Mouse (Mus musculus) c-Kit-positive CD71-negative TER-119-negative erythroid progenitor cells, embryonic 14.5 days (primary cell): Measurements from ENCODE around the gene Mrpl46.

Experiments
- DNase-seq: peaks from one replicate; pipeline ENCODE4 v3.0.0-alpha.2; 2013; ENCODE audit warnings: low read depth

Mrpl46 gene

DNA sequence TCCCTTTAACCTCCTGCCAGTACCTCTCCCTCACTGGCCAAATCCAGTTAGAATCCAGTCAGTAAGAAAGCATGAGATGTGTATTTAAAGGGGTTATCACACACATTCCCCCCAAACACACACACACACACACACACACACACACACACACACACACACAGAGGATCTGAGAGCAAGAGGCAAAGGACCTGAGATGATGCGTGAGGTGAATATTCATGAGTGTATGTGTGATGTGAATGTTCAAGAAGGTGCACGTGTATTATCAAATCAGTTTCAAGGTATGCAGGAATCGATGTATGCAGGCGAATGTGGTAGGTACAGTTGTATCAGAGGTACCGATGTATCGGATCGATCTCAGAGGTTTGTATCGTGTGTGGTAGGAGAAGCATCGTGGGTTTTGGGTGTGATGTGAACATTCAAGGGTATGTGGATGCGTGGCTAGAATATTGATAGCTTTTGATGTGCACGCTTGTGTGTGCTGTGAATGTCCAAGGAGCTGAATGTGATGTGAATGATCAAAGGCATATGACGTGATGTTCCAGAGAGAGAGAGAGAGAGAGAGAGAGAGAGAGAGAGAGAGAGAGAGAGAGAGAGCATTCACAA lies 15.3 kb downstream of the Mrpl46 start:
- DNase-seq = no peak

DNA sequence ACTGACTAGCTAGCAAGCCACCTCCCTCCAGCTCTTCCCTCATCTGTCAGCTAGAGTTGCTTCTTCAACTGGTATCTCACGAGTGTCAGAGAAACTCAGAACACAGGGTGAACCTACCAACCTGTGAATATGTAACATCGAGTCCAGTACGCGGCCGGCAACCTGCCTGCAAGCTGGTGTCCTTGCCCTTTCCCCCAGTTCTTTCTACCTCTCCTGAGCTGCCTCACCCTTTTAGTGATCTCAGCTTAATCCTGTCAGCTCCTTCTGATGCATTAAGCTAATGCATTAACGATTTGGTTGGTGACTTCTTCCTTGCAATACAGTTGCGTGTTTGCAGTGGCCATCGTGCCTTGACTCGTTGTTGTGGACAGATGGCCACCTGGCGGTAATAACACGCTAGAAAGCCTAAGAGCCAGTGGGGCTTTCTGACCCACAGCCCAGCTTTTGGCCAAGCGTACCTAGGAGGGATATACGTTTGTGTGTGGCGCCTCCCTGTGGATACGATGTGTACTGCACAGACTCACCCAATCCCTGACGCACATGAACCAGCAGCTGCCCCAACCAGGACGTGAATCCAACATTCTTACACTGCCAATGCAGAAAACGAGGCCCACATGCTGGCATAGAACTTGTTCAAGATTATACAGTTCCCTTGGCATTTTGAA lies 17.2 kb downstream of the Mrpl46 start:
- peak; percentile 60 for DNase-seq

DNA sequence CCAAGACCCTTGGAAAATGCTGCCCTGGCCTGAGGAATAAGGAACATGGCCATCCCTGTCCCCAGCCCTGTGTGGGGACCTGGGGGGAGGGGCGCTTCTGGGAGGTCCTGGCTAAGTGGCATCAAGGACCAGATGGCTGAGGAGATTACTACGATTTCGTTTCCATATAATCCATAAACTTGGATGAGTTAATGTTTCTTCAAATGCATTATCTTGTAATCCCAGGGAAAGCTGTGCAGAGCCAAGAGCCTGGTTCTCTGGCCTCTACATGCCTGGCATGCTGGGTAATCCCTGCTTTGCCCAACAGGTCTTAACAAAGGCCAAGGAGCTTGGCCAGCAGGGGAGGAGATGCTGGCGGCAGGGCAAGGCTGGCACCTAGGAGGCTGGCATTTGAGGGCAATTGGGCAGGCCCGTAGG lies 18.1 kb downstream of the Mrpl46 start:
- no peak for DNase-seq

DNA sequence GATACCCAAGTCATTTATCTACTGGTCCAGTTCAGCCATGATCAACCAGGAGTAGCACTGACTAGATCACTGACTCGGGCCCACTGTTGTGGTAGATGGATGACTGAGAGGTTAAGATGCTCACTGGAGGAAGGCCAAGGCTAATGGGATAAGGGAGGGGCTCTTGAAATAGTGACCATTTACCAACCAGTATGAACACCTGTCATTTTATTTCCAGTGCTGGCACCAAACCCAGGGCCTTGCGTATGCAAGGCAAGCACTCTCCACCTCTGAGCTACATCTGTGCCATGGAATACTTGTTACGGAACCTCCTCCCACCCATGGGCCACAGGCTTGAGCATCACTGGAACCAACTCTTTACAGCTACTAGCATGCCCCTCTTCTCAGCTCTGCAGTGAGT lies 19.5 kb downstream of the Mrpl46 start:
- no peak for DNase-seq

DNA sequence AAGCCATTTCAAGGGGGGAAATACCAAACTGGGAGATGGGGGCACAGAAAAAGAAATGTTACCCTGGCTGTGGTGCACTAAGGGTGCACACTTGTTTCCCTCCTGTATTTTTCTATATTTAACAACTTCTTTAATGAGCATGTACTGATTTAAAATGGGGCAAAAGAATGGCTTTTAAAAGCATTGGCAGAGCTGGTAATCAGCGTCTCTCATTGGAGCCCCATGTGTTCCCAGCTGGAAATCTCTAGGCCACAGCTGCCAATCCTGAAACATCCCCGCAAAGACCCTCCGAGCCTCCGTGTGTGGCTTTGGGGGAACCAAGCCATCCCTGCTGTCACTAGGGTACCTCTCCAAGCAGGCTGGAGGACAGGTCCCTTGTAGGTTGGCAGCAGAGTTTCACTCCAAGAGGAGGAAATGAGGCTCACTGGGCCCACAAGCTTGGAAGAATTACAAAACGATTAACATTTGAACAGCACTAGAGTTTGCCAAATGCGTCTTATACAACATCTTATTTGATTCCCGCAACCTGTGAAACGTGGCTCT lies 28.8 kb downstream of the Mrpl46 start:
- DNase-seq = no peak

DNA sequence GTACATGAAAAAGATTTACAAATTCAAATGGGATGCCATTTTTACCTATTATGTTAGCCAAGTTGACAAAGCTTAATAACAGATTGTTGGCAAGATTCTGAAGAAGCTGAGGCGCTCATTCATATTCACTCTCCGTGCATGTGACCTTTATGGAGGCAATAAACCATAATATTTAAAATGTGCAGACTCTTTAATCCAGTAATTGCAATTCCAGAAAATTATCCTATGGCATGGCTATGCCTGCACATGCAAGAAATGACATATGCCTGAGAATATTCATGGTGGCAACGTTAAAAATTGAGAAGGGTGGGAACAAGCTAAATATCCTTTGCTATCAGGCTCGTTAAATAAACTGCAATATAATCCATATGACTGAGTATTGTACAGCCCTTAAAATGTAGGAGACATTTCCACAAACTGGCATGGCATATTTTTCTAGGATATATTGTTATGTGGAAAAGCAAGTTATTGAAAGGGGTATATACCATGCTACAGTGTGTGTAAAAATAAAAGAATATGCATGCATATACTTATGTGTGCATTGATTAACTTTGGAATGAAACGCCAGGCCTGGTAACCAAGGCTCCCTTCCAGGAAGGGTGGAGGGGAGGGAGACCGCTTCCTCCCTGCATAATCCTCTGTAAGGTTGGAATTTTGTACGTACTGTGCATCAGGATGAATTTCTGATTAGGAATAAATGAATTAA lies 29.4 kb downstream of the Mrpl46 start:
- no peak for DNase-seq

DNA sequence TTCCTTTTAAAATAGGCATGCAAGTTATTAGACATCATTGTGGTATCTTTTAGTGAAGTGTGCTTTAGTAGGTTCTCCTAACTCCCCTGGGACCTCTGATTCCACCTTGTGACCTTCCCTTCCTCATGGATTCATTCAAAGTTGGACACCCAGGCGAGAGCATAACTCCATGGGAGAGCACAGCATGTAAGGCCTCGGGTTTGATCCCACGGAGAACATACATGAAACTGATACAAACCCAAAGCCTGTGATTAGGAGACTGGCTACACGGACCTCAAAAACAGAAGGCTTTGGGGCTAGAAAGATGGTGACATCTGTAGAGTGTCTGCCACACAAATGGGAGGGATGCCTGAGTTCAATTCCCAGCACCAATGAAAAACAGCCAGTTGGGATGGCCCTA lies 30.4 kb downstream of the Mrpl46 start:
- DNase-seq = no peak

DNA sequence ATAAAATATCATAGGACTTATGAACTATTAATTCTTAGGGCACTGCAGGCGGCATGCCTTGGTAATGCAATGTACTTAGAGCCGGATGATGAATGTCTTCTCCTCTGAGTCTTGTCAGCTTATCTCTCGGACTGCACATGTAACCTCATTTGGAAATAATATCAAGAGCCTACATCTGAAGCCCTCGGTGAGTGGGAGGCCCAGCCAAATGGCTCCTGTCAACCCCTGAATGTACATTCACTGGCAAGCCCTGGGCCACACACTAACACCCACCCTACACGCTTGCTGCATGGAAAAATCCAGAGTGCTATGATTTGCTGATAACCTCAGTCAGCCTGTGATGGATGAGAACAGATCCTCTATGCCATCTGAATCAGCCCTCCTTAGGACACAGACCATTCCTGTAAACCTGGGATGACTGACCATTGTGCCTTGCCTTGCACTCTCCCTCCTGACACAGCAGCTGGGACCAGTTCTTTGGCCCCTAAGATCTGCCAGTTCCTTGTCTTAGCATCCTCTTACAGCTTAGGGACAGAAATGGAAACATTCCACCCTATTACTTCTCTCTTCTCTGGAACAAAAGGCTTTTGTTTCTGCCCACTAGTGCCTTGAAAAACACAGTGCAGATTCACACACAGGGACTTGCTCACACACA lies 39.5 kb downstream of the Mrpl46 start:
- DNase-seq = no peak

DNA sequence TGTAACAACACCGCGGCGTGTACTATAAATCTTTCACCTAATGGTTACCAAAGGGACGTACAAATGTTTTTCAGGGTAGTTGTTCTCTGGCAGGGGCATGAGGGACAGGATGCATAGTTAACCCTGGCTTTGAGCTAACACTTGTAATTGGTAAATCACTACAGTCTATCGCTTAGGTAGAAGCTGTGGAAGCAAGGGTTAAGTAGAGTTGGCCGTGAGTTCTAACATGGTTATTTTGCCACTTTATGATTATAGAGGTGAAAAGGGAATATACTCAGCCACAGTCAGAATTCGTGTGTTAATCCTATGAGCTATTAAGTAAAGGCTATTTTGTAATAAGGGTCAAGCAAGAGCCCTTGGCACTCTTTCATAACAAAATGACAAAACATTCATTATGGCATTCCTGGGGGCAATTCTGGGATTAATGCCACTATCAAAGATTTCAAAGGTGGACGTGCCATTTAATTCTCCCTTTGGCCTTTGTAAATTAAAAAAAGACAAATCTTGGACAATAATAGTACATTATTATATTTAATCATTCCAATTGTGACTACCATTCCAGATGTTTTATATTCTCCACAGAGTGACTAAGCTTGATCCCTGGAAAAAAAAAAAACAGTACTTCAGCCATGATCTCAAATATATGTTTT lies 43.9 kb downstream of the Mrpl46 start:
- no peak for DNase-seq

DNA sequence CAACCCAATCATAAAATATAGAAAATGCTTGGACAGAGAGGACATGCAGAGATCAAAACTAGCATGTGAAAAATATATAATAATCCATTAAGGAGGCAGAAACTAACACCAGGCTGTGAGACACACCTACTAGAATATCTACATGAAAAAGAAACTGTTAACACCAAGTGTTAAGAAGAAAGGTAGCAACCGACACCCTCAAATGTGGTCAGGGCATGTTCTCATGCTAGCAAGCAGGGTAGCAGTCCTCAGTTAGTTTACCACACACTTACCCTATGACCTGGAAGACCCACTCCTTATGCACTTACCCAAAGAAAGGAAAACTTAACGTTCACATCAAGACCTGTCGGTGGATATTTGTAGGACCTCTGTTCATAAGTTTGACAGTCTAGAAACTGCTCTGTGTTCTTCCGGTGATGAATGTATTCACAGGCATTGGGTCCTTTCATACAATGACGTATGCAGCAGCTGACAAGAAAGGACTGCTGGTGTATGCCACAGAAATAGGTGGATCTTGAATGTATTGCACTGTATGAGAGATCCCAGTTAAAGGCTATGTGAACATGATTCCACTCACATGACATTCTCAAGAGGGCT lies 45.6 kb downstream of the Mrpl46 start, which contains the start of gene Ntrk3:
TSS of gene Ntrk3 (minus strand) at position 399 of the 597 bp plus-strand sequence.
- no peak for DNase-seq

DNA sequence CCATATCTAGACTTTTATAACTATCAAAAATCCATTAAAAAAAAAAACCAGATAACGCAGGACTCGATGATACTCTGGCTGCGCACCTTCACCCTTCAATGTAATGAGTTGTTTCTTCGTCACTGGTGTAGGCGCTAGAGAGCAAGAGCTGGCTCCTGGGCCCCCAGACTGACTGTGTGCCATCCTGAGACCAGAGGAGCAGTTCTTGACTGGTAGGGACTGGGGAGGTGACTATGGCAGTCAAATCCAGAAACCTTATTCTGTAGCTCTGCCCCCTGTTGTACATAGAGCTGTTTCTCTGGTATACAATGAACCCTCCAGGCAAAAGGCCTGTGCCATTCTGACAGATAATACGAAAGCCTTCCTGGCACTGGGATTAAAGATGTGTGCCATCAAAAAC lies 46.1 kb downstream of the Mrpl46 start:
- no peak for DNase-seq

DNA sequence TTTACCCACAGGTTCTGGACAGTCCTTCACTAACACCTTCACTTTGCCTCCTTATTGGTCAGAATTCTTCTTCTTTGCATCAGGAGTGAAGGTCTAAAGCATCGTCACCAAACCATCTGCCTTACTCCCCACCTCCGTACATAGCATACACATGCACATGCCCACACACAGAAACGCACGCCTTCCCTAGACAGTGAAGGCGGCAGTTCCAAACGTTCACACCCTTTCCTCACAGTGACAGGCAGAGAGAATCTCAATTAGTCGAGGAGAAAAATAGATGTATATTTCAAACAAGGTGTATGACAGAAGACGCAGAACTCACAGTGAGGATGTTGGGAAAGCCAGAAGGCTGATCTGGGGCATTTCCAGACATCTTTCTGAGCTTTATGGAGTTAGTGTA lies 51.9 kb downstream of the Mrpl46 start:
- no peak for DNase-seq
